Mouse (Mus musculus): ENCODE results near the gene Fam76a.

The Fam76a gene

GRCm38 (mm10) chr4:132922558-132923008, at the start of gene Fam76a:
Gene Fam76a, minus strand, starts transcription at chr4:132922558.
- peak; percentile 100 for DNase-seq

GRCm38 (mm10) chr4:132972101-132972500, 49.7 kb upstream of the Fam76a start:
- no peak for DNase-seq

GRCm38 (mm10) chr4:132971601-132972000, 49.2 kb upstream of the Fam76a start:
- DNase-seq = no peak

GRCm38 (mm10) chr4:132968105-132968938, 46.0 kb upstream of the Fam76a start:
- DNase-seq = no peak

- no peak for DNase-seq
Measured at GRCm38 (mm10) chr4:132964473-132964872, 42.1 kb upstream of the Fam76a start.

GRCm38 (mm10) chr4:132964064-132964463, 41.7 kb upstream of the Fam76a start:
- DNase-seq = no peak

GRCm38 (mm10) chr4:132963436-132963835, 41.1 kb upstream of the Fam76a start:
- no peak for DNase-seq

GRCm38 (mm10) chr4:132962628-132963027, 40.3 kb upstream of the Fam76a start:
- DNase-seq = no peak

GRCm38 (mm10) chr4:132961866-132962265, 39.5 kb upstream of the Fam76a start:
- no peak for DNase-seq

- DNase-seq = peak; percentile 49 to 57
Measured at GRCm38 (mm10) chr4:132960864-132961639, 38.7 kb upstream of the Fam76a start.

GRCm38 (mm10) chr4:132960313-132960712, 38.0 kb upstream of the Fam76a start:
- no peak for DNase-seq

GRCm38 (mm10) chr4:132959679-132960045, 37.3 kb upstream of the Fam76a start:
- no peak for DNase-seq

- peak; percentile 46 to 70 for DNase-seq
Measured at GRCm38 (mm10) chr4:132958741-132959678, 36.7 kb upstream of the Fam76a start.

GRCm38 (mm10) chr4:132955395-132955791, 33.0 kb upstream of the Fam76a start:
- DNase-seq = no peak

GRCm38 (mm10) chr4:132954530-132955394, 32.4 kb upstream of the Fam76a start:
- DNase-seq = no peak

GRCm38 (mm10) chr4:132950999-132951398, 28.6 kb upstream of the Fam76a start:
- no peak for DNase-seq

- no peak for DNase-seq
Measured at GRCm38 (mm10) chr4:132949882-132950532, 27.6 kb upstream of the Fam76a start.

- peak; percentile 70 to 74 for DNase-seq
Measured at GRCm38 (mm10) chr4:132946047-132947001, 24.0 kb upstream of the Fam76a start.

GRCm38 (mm10) chr4:132945261-132946046, 23.1 kb upstream of the Fam76a start:
- DNase-seq = peak; percentile 84 to 90
